Mouse (Mus musculus): ENCODE data around the gene Cela3a.
"Not testable (repeated sequence)": the region's sequence is repeated elsewhere in the genome, so short reads cannot be mapped to it uniquely, and the experiment has no call there.

Gene Cela3a

GRCm38 (mm10) chr4:137409691-137410090, at the start of gene Cela3a:
Gene Cela3a (minus strand): TSS chr4:137409791.
- no peak for DNase-seq (ENCODE audit: low spot score)

- DNase-seq (ENCODE audit: low spot score) = no peak
These were observed 49.3 kb upstream of the Cela3a start for GRCm38 (mm10) chr4:137458861-137459260.

GRCm38 (mm10) chr4:137458310-137458709, 48.7 kb upstream of the Cela3a start:
- DNase-seq (ENCODE audit: low spot score) = no peak

GRCm38 (mm10) chr4:137457292-137457691, 47.7 kb upstream of the Cela3a start:
- DNase-seq (ENCODE audit: low spot score) = no peak

GRCm38 (mm10) chr4:137456581-137456980, 47.0 kb upstream of the Cela3a start:
- DNase-seq (ENCODE audit: low spot score) = no peak

GRCm38 (mm10) chr4:137454582-137454981, 45.0 kb upstream of the Cela3a start:
- DNase-seq (ENCODE audit: low spot score) = no peak

- no peak for DNase-seq (ENCODE audit: low spot score)
These were observed 43.7 kb upstream of the Cela3a start, which contains the start of gene 1700013G24Rik for GRCm38 (mm10) chr4:137453234-137453767. Gene 1700013G24Rik (plus strand): TSS chr4:137453284.

GRCm38 (mm10) chr4:137452190-137452589, 42.6 kb upstream of the Cela3a start:
- DNase-seq (ENCODE audit: low spot score) = no peak

- no peak for DNase-seq (ENCODE audit: low spot score)
These were observed 40.1 kb upstream of the Cela3a start for GRCm38 (mm10) chr4:137449715-137450114.

GRCm38 (mm10) chr4:137449132-137449531, 39.5 kb upstream of the Cela3a start:
- DNase-seq (ENCODE audit: low spot score) = no peak

GRCm38 (mm10) chr4:137448641-137449040, 39.0 kb upstream of the Cela3a start:
- no peak for DNase-seq (ENCODE audit: low spot score)

GRCm38 (mm10) chr4:137448197-137448596, 38.6 kb upstream of the Cela3a start:
- DNase-seq (ENCODE audit: low spot score) = no peak

- no peak for DNase-seq (ENCODE audit: low spot score)
These were observed 38.0 kb upstream of the Cela3a start for GRCm38 (mm10) chr4:137447363-137448196.

- DNase-seq (ENCODE audit: low spot score) = no peak
These were observed 36.3 kb upstream of the Cela3a start for GRCm38 (mm10) chr4:137445881-137446280.

- peak; percentile 65 for DNase-seq (ENCODE audit: low spot score)
These were observed 34.0 kb upstream of the Cela3a start for GRCm38 (mm10) chr4:137443625-137444024.

- no peak for DNase-seq (ENCODE audit: low spot score)
These were observed 31.7 kb upstream of the Cela3a start for GRCm38 (mm10) chr4:137441332-137441731.

GRCm38 (mm10) chr4:137438842-137439241, 29.3 kb upstream of the Cela3a start:
- DNase-seq (ENCODE audit: low spot score) = no peak

- DNase-seq (ENCODE audit: low spot score) = no peak
These were observed 27.5 kb upstream of the Cela3a start for GRCm38 (mm10) chr4:137436979-137437669.

GRCm38 (mm10) chr4:137432700-137433550, 23.3 kb upstream of the Cela3a start:
- not testable (repeated sequence) for DNase-seq (ENCODE audit: low spot score)

- DNase-seq (ENCODE audit: low spot score) = no peak
These were observed 20.9 kb upstream of the Cela3a start, which contains the start of gene Cela3b for GRCm38 (mm10) chr4:137430502-137430901. Gene Cela3b (minus strand): TSS chr4:137430540.

GRCm38 (mm10) chr4:137417712-137418564, 8.3 kb upstream of the Cela3a start:
- DNase-seq (ENCODE audit: low spot score) = no peak

All from embryo, embryonic 10 days (tissue).